Mouse (Mus musculus) heart, embryonic 11.5 days (tissue): Measurements from ENCODE around the gene Ggt1. TPM values are rescaled to one million over a fixed set of nuclear protein-coding genes. Genes with fewer than 3 reads are reported as not detected.

Experiments
- ATAC-seq: fragments of 200-750 bp; cut with Nextera tagmentation; replicated peaks from 2 replicates; pipeline ENCODE4 v1.8.0; 2017; ENCODE audit warnings: moderate library complexity; ENCODE audit not compliant: insufficient number of reproducible peaks, low FRiP score, low TSS enrichment
- H3K27ac ChIP-seq: fragments of 300-500 bp; sonication (generic); 2 replicates; pipeline ENCODE4 v1.5.1; 2014; ENCODE audit warnings: mild to moderate bottlenecking, low read depth, low read length
- H3K27me3 ChIP-seq: fragments of 300-500 bp; sonication (generic); 2 replicates; pipeline ENCODE4 v1.6.1; 2014; ENCODE audit warnings: mild to moderate bottlenecking, low read length, mixed read lengths; ENCODE audit not compliant: control insufficient read depth, insufficient read depth
- H3K36me3 ChIP-seq: fragments of 300-500 bp; sonication (generic); 2 replicates; pipeline ENCODE4 v1.6.1; 2014; ENCODE audit warnings: mild to moderate bottlenecking, low read length, moderate library complexity, mixed read lengths; ENCODE audit not compliant: control insufficient read depth, insufficient read depth
- H3K4me1 ChIP-seq: fragments of 300-500 bp; sonication (generic); 2 replicates; pipeline ENCODE4 v1.6.1; 2014; ENCODE audit warnings: low read length; ENCODE audit not compliant: control insufficient read depth, insufficient read depth
- H3K4me2 ChIP-seq: fragments of 300-500 bp; sonication (generic); 2 replicates; pipeline ENCODE4 v1.6.1; 2014; ENCODE audit warnings: mild to moderate bottlenecking, moderate library complexity
- H3K4me3 ChIP-seq: fragments of 300-500 bp; sonication (generic); 2 replicates; pipeline ENCODE4 v1.5.1; 2014; ENCODE audit warnings: low read depth, low read length
- H3K9ac ChIP-seq: fragments of 300-500 bp; sonication (generic); 2 replicates; pipeline ENCODE4 v1.6.1; 2014; ENCODE audit warnings: mild to moderate bottlenecking, low read depth, low read length, moderate library complexity
- H3K9me3 ChIP-seq: fragments of 300-500 bp; sonication (generic); replicated peaks from 2 replicates; pipeline ENCODE4 v1.6.1; 2016; ENCODE audit warnings: low read length; ENCODE audit not compliant: control insufficient read depth
- whole genome bisulfite sequencing: fragments of 180-500 bp; shearing (Covaris S2); extraction: QIAGEN DNeasy Blood & Tissue Kit; methylation state at CpG from one replicate; pipeline ENCODE4 v1.1.7; 2014; ENCODE audit not compliant: insufficient replicate concordance; 5-methylcytosine and 5-hydroxymethylcytosine counted together
- polyA plus RNA-seq: library from polyadenylated mRNA; unstranded; fragments of >200 nt; fragmentation: Nextera tagmentation; extraction: Ambion mirVana; gene quantifications from 2 replicates; pipeline ENCODE4 v1.2.1, GENCODE M21; 2014

Gene Ggt1
- polyA plus RNA-seq, 1 experiment from 2014 or later, result 0.44 TPM

DNA sequence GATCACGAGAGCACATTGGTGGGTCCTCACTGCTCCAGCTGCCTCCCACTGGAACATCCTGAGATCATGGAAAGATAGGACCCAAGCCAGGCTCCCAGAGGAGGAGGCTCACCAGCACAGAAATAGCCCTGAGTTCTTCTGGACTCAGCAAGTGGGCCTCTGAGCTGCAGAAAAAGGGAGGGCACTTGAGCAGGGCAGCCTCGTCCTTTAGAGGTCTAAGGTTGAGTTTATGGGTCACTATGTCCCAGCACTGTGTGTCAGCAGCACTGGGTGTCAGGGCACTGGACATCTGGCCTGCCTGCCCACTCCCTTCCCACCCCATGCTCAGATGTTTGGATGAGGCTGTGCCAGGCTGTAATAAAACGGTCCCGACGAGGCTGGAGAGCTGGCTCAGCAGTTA lies 26.9 kb downstream of the Ggt1 start:
- peaks cover 23% of the 10 kb centered on the region; the same call in 1 of the 2 replicates for H3K4me1 ChIP-seq
- no peak overlapping the region for H3K9ac ChIP-seq
- H3K4me3 ChIP-seq, result no peak overlapping the region
- H3K36me3 ChIP-seq, result no peaks in the 10 kb centered on the region
- no peak overlapping the region for H3K4me2 ChIP-seq
- H3K27me3 ChIP-seq, result peaks cover 9% of the 10 kb centered on the region
- 46% methylated on average over 5 of the region's 5 CpGs for WGBS
- no peak overlapping the region for H3K27ac ChIP-seq
- no peak for ATAC-seq
- H3K9me3 ChIP-seq, result no peaks in the 10 kb centered on the region

DNA sequence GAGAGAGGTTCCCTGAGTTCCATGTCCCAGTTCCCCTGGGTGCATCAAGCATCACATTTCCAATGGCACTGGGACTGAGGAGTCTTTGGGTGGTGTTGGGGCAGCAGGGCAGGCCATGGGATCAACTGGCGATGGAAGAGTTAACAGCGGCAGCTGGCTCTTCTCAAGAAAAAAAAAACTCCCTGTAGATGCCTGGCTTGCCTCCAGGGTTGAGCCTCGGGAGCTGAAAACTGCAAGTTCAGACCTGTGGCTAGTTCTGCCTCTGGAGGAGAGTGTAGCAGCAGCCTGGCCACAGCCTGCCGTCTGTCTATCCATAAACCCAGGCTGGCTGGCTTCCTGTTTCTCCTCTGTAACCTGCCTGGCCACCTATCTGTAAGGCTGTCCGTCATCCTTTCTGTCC lies 27.7 kb downstream of the Ggt1 start, which contains the start of gene Ggt5:
Ggt5 (plus strand) TSS at position 212 of the 400 bp plus-strand sequence.
- Histone ChIP-seq H3K4me1 (peaks cover 23% of the 10 kb centered on the region; the same call in 1 of the 2 replicates), H3K4me3 (peak within 1 kb of the TSS; percentile 15)
- ATAC-seq, result no peak

DNA sequence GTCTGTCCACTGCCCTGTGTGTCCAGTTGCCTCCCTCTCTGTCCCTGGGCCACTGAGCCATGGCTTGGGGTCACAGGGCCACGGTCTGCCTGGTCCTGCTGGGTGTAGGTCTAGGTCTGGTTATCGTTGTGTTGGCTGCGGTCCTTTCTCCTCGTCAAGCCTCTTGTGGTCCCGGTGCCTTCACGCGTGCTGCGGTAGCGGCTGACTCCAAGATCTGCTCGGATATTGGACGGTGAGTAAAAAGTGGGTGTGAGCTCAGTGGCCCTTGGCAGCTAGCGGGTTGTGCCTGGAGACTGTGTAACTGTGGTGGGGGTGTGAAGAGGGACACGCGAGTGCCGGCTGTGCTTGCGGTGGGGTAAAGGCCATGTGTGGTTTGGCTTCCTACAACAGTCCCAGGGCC lies 28.2 kb downstream of the Ggt1 start:
- H3K9ac ChIP-seq, result 0 out of 2 replicates have a peak overlapping the region, but pooled peaks have one; percentile 47
- H3K9me3 ChIP-seq, result no peaks in the 10 kb centered on the region
- H3K4me2 ChIP-seq, result peak overlapping the region; percentile 53
- peak overlapping the region; percentile 15 for H3K4me3 ChIP-seq
- ATAC-seq, result no peak
- H3K4me1 ChIP-seq, result peaks cover 23% of the 10 kb centered on the region; the same call in 1 of the 2 replicates
- peaks cover 7% of the 10 kb centered on the region for H3K27me3 ChIP-seq
- WGBS, result 63% methylated on average over 16 of the region's 16 CpGs
- H3K27ac ChIP-seq, result peak overlapping the region; percentile 73
- no peaks in the 10 kb centered on the region for H3K36me3 ChIP-seq

More for the DNA sequence above, 27.7 kb downstream of the Ggt1 start, which contains the start of gene Ggt5:
- Histone ChIP-seq H3K9ac (0 out of 2 replicates have a peak within 1 kb of the TSS, but pooled peaks have one; percentile 47), H3K27ac (peak within 1 kb of the TSS; percentile 73), H3K9me3 (no peaks in the 10 kb centered on the region), H3K4me2 (peak within 1 kb of the TSS; percentile 53), H3K27me3 (peaks cover 9% of the 10 kb centered on the region), H3K36me3 (no peaks in the 10 kb centered on the region)
- WGBS, result 17% methylated on average over 5 of the region's 5 CpGs

DNA sequence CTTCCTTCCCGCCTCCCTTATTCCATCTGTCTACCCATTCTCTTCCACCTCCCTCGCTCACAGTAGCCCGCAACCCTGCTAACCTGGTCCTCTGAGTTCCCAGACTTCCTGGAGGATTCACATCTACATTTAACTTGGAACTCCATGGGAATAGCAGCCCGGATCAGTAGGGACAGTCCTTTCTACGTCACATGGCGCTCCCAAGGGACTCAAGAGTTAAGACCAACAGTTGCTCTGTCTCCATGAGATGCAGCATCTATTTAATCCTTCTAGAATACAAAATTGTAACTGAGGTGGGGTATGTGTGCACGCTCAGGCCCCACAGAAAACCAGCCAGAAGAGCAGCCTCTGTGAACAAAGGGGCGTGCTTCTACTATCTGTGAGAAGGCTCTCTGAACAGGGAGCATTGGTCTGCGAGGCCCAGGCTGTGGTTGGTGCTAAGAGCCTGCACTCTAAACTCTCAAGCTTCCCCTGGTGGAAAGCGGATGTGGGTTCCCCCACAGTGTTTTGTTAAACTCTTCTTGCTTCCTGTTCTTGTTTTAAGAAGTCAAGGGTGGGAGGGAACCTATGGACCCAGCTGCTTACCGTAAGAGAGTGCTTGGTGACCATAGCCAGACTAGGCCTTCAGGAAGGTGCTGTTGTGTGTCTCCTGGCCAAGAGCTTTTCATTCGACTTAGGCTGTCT lies 29.9 kb downstream of the Ggt1 start:
- WGBS, result 59% methylated on average over 12 of the region's 12 CpGs
- Histone ChIP-seq H3K27ac (peak overlapping the region; percentile 77), H3K4me1 (peaks cover 21% of the 10 kb centered on the region; the same call in 1 of the 2 replicates), H3K9me3 (no peaks in the 10 kb centered on the region), H3K36me3 (no peaks in the 10 kb centered on the region), H3K4me2 (peak overlapping the region; percentile 20; the same call in 1 of the 2 replicates), H3K27me3 (no peaks in the 10 kb centered on the region), H3K9ac (no peak overlapping the region), H3K4me3 (no peak overlapping the region)
- ATAC-seq, result peak; percentile 48; the same call in 1 of the 2 replicates

DNA sequence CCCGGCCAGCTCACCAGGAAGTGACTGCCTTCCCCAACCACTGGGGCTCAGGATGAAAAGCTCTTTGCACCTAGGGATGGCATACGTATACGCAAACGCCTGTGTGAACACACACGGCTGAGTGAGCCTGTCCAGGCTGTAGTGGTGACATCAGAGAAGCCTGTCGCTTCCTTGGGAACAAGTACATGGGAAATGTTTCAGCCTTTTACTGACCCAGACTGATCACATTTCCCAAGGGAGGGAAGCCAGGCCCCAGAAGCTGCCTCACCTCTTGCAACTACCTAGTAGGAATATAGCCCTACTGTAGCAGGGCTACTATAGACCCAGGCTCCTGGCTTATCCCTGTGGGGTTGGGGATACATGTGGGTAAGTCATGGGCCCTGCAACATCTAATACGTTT lies 31.2 kb downstream of the Ggt1 start:
- no peaks in the 10 kb centered on the region for H3K27me3 ChIP-seq
- H3K4me1 ChIP-seq, result peaks cover 20% of the 10 kb centered on the region; the same call in 1 of the 2 replicates
- H3K36me3 ChIP-seq, result no peaks in the 10 kb centered on the region
- H3K4me3 ChIP-seq, result no peak overlapping the region
- WGBS, result 64% methylated on average over 7 of the region's 7 CpGs
- H3K9ac ChIP-seq, result no peak overlapping the region
- no peak overlapping the region for H3K4me2 ChIP-seq
- H3K9me3 ChIP-seq, result no peaks in the 10 kb centered on the region
- no peak for ATAC-seq
- no peak overlapping the region for H3K27ac ChIP-seq

DNA sequence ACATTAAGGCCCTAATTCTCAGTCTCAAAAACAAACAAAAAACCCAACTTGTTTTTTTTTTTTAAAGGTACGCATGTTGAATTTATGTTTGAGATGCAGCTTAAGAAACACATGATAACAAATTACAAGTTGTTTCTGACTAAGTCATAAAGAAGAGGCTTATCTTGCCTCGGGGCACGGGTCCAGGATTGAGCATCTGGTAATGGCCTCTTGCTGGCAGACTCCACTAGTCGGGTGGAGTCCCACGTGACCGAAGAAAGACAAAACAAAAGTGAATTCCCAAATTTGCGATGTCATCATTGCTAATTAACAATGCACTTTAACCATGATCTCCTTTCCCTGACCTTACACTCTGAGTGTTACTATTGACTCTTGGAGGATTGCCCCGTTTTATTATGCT lies 34.6 kb downstream of the Ggt1 start:
- no peak for ATAC-seq
- no peaks in the 10 kb centered on the region for H3K27me3 ChIP-seq
- no peak overlapping the region for H3K9ac ChIP-seq
- no peak overlapping the region for H3K27ac ChIP-seq
- no peaks in the 10 kb centered on the region for H3K9me3 ChIP-seq
- no peak overlapping the region for H3K4me3 ChIP-seq
- no peaks in the 10 kb centered on the region for H3K36me3 ChIP-seq
- H3K4me2 ChIP-seq, result no peak overlapping the region
- H3K4me1 ChIP-seq, result 0 out of 2 replicates have a peak, but pooled peaks cover 3% of the 10 kb centered on the region
- WGBS, result 75% methylated on average over 8 of the region's 8 CpGs

DNA sequence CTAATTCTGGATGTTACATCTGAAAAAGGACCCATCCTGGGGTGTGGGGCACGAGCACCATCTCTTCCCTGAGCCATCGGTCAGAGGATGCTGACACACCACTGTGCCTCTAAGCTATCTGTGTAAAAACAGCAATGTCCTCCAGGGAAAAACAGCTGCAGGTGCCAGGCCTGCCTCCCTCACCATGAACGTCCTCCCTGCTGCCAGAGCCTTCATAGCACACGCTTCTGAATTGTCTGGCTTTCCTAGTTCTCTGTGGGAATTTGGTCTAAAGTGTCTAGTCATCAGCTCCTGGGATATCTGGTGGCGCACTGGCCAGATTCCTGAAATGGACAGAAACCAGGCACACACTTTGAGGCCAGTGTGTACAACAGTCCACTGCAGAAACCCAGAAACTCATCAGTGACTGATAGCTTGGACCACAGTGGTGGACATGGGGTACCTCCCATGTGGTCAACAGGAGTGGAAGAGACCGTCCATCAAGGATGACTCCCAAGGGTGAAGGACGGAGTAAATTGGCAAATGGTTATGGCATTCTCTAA lies 38.9 kb downstream of the Ggt1 start:
- WGBS, result 70% methylated on average over 7 of the region's 7 CpGs
- no peak overlapping the region for H3K4me3 ChIP-seq

DNA sequence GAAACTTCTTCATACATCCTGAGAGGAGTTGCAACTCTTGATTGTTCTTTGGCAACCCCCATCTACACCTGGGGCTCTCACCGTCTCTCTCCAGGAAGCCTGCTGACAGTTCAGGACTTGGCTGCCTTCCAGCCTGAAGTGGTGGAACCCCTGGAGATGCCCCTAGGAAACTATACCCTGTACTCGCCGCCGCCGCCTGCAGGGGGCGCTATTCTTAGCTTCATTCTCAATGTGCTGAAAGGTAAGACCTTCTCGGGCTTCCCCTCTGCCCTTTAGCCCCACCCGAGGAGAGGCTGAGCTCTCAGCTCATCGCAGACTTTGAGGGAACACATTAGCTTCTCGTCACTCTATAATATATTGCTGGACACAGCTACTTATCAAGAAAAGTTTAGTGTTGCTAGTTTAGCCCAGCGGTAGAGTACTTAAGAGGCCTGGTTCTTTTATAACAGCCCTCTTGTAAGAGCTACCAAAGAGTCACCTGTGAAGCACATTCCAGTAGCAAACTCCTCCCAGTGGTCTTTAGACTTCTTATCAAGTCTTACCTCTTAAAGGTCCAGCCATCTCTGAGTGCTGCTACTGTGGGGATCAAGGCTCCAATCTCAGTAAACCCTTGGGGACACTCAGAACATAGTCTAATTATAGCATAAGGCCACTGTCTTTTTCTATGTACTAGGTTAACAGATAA lies 43.9 kb downstream of the Ggt1 start:
- Histone ChIP-seq H3K36me3 (0 out of 2 replicates have a peak, but pooled peaks cover 2% of the 10 kb centered on the region), H3K9me3 (no peaks in the 10 kb centered on the region), H3K27me3 (0 out of 2 replicates have a peak, but pooled peaks cover 4% of the 10 kb centered on the region), H3K9ac (no peak overlapping the region), H3K4me1 (peaks cover 3% of the 10 kb centered on the region; the same call in 1 of the 2 replicates), H3K4me2 (no peak overlapping the region), H3K27ac (no peak overlapping the region), H3K4me3 (no peak overlapping the region)
- no peak for ATAC-seq
- 30% methylated on average over 11 of the region's 11 CpGs for WGBS

More for the DNA sequence above, 38.9 kb downstream of the Ggt1 start:
- H3K9ac ChIP-seq, result no peak overlapping the region
- no peaks in the 10 kb centered on the region; the same call in 1 of the 2 replicates for H3K4me1 ChIP-seq
- no peaks in the 10 kb centered on the region for H3K36me3 ChIP-seq
- H3K9me3 ChIP-seq, result no peaks in the 10 kb centered on the region
- no peak overlapping the region for H3K27ac ChIP-seq
- ATAC-seq, result no peak
- H3K4me2 ChIP-seq, result no peak overlapping the region
- no peaks in the 10 kb centered on the region for H3K27me3 ChIP-seq
